Mouse (Mus musculus) embryo, embryonic 10.5 days (tissue): ENCODE measurements around the gene Ltn1.

Source experiments
- DNase-seq: peaks from one replicate; pipeline ENCODE4 v3.0.0-alpha.2; 2015; ENCODE audit warnings: low spot score

Ltn1 gene

DNA sequence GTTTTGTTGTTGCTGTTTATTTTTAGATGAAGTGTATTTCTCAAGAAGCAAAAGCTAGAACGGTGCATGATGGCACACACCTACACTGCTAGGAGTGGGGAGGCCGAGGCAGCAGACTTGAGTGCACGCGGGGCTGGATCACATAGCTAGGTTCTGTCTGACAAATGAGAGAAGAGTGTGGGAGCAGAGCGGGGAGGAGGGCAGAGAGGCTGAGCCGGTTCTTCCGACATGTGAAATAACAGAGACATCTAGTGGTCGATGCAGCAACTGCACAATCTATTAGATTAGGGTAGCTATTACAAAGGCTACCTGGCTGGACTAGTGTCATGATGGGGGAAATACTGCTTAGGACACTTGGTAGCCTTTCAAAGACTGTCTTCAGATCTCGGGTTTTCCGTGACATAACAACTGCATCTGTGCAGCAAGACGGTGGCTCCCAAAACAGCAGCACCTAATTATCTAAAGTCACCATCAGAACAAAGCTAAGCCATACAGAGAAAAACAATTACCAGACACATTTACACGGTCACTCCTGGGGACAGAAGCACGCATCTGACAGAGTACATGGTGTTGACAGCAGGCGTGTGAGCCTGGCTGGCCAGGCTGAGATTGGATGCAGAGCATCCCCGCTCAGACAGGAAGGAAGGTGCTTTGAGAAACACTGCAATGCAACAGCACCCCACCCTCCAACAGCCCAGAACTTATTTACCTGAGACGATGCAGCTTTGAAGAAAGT lies 38.4 kb downstream of the Ltn1 start:
- peak; percentile 84 for DNase-seq

DNA sequence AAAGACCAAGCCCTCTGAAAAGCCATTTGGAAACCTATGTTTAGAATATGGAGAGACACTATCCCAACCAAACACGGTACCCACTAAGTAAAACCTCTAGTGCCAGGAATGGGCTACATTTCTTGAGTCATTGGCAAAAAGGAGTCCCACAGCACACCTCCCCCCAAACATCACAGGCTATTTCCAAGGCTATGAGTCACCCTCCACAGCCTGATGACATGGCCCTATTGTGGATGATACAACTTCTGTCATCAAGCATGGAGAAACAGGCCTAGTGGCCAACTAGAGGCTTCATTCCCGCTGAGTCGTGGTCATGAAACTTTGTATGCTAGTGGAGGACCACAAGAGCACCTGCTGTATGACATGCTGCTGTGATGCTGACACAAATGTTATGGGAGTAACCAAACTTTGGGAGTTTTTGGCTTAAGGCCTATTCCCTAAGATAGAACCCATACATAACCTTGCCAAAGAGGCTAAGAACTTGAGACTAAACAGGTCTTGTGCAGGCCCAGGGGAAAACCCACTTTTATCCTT lies 44.9 kb downstream of the Ltn1 start:
- DNase-seq = no peak

DNA sequence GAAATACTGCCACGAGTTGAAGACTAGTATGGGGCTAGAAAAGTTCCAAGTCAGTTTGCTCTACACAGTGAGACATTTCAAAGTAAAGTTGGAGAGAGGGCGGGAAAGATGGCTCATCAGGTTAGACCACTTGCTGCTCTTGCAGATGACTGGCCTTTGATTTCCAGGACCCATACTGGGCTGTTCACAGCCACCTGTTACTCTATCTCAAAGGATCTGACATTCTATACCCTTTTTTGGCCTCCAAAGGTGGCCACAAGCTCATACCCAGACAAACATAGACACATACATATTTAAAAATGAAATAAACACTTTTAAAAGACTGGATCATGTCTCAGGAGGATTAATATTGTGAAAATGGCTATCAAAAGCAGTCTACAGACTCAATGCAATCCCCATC lies 48.0 kb downstream of the Ltn1 start:
- no peak for DNase-seq

DNA sequence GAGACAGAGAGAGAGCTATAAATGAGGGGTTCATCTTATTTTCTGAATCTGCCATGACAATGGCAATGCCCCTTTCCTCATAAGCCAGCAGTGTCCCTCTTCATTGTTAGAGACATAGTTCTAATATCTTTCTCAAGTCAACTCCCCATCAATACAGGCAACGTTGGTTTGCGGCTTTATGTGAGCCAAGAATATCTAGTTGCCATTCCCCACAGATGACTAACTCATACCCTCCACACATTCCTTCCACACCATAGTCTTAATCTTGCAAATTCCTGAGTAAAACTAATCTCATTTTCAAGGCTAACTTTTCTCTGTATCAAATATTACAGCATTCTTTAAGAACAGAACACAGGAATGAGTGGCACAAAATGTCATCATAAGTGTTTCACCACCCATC lies 49.4 kb downstream of the Ltn1 start:
- DNase-seq = no peak

DNA sequence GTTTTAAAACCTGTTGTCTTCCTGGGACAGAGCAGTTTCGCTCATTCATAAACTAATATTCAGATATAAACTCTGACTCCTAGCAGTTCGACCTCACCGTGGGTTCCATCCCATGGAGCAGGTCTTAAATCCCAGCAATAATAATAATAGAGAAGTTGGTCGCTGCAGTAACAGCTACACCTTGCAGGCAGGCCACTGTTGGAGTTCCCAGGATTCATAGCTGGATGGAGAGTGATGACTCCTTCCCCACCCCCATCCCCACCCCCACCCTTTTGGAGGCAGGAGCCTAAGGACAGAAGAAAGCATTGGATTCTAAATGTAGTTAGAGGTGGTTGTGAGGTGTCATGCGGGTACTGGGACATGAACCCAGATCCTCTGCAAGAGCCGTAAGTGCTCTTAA lies 66.0 kb downstream of the Ltn1 start:
- DNase-seq = no peak

DNA sequence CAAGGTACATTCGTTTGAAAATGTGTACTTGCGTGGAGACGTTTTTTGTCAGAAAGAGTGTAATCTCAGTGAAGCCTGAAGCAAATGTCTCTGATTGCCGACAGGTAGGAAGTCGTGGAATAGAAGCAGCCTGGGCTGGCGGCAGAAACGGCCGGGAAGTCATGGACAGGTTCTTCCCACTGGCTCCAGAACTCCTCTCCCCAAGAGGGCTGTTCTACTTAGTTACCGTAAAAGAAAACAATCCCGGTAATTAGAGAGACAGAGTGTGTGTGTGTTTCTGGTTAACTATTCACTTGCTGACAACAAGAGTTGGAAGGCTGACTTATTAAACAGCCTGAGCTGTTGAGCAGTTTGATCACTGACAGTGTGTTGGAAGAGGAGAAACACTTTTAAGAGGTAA lies 66.4 kb downstream of the Ltn1 start:
- DNase-seq = no peak

DNA sequence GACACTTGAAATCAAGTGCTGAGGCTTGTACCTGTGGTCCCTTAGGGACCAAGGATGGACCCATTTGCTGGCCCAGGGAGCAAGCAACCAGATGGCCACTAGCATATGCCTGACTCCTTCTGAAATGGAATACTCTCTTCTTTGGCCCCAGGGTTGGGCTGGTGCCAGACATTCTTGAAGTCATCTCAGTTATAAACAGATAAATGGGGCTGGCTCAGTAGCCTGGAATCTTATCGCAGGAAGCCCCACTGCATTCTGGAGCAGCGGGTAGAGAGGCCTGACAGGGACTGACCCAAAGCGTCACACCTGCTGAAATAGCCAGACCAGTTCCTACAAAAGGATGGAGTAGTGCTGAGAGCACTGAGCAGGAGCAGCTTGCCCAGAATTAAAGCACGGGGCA lies 68.2 kb downstream of the Ltn1 start:
- no peak for DNase-seq

DNA sequence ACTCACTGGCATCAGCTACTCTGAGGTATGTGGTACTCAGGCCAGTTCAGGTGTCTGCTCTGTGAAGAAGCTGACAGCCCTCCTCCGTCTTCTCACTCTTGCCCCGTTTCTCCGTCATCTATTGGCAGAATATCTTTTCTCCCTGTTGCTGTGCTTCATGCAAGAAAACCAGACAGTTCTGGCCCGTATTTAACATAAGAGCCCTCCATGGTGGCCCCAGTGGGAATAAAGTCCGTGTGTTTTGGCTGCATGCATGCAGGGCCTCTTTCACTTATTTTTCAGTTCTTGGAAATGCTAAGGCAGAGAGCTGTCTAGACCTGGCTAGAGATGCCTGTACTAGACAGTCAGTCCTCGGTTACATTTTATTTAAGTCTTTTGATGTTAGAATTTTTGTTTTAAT lies 72.3 kb downstream of the Ltn1 start:
- DNase-seq = no peak

DNA sequence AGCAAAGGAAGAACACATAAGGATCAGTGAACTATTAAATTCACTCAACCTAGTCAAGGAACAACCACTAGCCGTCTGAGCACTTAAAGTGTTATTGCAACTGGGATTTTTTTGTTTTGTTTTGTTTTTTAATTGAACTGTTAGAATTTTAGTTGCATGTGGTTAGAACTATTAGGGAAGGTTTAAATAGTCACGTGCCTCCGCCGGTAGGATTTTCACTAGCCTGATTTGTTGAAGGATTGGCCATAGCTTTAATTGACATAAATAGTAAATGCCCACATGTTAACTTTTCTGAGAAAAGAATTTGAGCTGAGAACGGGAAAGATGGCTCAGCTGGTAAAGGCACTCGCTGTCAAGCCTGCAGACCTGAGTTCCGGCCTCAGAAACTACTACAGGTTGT lies 77.7 kb downstream of the Ltn1 start:
- DNase-seq = no peak

DNA sequence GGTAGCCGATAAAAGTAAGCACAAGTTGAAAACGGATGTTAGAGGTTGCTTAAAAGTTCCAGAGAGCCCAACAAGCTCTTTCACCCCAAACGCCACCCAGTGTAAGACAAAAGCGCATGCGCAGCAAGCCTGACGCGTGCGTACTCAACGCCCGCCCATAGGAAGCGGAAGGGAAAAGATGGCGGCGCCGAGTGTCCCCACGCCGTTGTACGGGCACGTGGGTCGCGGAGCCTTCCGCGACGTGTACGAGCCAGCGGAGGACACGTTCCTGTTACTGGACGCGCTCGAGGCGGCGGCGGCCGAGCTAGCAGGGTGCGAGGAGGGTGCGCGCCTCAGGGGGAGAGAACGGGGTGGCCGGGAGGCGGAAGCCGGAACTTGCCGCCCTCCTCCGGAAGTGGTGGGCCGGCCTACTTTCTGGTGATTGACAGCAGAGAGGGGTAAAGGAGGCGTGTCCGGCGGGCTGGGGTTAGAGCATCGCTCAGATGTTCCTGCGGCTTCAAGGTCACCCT lies 78.3 kb downstream of the Ltn1 start, which contains the start of gene N6amt1:
Gene N6amt1, plus strand, starts transcription at position 111 of the 509 bp plus-strand sequence.
- DNase-seq = peak; percentile 98

DNA sequence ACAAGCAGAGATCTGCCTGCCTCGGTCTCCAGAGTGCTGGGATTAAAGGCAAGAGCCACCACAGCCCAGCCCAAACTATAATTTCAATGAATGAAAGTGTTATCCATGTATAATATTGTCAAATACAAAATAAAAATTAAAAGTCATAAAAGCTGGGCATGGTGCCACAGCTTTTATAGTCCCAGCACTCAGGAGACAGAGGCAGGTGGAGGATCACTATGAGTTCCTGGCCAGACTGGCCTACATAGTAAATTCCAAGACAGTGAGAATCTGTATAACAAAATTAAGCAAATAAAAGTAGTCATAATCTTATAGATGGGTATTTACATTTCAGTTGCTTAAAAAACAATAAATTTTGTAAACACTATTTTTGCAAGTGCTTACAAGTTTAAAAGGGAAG lies 78.8 kb downstream of the Ltn1 start:
- no peak for DNase-seq

DNA sequence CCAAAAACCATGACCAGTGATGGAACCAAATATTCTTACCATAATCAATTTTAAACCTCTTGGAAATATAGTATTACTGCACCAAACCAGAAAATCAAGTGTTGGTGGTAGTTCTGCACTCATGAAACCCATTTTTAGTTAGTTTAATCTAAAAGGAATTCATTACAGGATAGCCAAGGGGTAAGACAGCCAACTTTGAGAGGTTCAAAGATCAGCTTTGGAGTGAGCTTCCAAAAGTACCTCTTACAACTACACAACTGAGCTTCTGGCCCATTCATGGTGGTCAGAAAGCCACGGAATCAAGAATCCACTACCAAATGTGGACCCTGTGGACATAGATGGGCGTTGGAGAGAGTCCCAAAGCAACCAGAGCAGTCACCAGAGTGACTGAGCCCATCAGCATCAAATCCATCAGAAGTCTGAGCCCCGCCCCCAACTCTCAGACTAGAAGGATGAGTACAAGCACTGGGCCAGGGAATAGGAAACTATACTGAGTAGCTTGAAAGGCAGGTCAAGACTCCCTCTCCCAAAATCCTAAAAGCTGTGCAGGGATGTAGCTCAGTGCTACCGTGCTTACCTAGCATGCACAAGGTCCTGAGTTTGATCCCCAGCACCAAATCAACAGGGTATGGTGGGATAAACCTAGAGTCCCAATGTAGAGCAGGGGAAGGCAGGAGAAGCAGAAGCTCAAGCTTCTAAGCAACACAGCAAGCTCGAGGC lies 80.9 kb downstream of the Ltn1 start:
- DNase-seq = no peak

DNA sequence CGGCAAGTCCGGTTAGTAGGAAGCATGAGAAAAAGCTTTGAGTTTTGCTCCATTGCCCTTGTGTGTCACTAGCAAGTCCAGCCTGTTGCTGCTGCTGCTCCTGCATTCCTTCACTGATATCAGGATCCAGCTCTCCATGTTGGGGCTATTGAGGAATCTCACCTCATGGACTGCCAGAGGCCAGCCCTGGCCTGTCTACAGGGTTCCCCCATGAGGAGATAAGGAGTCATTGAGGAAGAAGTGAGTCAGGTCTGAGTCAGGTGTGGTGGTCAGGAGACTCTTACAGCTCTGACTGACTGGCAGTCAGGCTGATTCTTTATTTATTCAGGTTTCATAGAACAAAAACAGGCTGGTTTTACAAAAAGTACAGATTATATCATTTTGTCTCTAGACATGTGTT lies 84.3 kb downstream of the Ltn1 start:
- DNase-seq = no peak

DNA sequence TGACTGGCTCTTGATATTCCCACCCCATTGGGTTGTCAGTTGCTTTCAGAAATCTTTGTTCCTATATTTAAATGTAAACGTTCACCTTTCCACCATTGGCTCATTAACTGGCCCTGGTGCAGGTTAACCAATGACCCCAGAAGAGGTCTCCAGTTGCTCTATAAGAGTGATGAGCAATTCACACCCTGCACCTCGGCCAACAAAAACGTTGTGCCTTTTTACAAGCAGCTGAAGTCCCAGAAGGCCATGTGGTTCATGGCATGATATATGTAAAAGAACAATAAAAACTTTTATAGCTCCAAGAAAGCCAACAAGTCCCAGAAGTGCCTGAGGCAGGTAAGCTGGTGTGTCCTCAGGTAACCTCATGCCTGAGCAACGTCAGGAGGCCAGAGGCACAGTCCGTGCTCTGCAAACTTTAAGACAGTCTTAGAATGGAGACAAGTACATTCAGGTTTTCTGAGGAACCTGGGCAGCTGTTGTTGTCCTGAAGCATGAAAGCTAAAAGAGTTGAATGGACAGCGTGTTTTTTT lies 91.3 kb downstream of the Ltn1 start:
- no peak for DNase-seq

DNA sequence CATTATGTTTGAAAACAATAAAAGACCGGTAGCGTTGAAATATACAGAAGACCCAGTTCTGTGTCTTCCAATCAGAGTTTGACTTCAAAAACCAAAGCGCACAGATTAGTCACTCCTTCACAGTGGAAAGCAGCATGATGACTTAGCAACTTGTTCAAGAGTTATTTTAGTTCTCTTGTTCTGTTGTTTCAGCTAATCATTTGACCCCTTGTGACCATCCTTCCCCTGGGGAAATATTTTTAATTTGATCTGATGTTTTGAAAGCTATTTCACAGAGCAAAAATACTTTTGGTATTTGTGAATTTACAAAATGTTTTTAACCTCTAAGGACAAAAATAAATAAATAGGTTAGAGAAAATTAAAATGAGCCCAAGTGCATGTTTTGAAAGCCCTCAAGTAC lies 97.7 kb downstream of the Ltn1 start:
- no peak for DNase-seq

DNA sequence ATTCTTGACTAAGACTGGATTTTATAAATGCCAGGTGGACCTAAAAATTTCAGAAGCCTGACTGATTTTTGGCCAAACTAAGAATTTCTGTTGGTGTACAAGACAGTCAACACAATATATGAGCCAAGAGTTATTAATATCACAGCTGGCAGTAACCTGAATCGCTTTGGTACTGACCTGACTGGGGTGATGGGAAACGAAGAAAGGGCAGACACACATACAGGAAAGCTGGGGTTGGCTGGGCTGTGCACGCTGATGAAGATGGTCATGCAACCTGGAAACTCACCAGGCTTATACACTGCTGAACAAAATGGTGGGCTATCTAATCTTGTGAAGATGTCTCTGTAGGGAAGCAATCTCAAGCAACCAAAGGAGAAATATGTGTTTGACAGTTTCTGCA lies 102.4 kb downstream of the Ltn1 start:
- DNase-seq = no peak
